Comparison of ENCODE assay signal across 25 mouse cellular contexts in the genomic region with DNA sequence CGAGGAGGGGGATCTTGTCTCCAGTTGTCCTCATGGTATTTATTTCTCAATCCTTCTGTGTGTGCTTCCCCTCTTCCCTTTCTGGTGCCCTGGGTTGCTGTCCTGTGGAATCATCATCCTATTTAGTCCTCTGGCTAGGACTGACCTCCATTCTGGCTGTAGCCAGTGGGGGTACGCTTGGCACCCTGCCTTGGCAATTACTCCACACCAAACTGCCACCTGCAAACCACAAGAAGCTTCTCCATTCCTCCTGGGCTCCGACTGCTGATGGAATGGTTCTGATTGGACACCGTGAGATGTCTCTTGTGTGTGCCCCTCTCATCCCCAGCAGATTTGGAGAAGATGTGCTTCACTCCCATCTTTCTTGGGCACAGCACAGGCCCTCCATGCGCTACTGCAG.
DNase-seq lines count a peak whose midpoint lies in the region; ATAC-seq and TF ChIP-seq lines count a peak whose summit lies in the region.
"Had no signal": no experiment of that assay in that cellular context is flagged by ENCODE, and none has a peak within 500 bp of the region (broad histone marks: within the 10 kb centered on the region; RNA-seq: fewer than 3 reads in every experiment).

No protein-coding gene starts in this region.

- H3K27me3 ChIP-seq in midbrain, postnatal 0 days (ENCODE audit: insufficient read depth, low read length): no peaks in the 10 kb centered on the region
- H3K27me3 ChIP-seq in midbrain, embryonic 11.5 days (ENCODE audit: control insufficient read depth, insufficient read depth, low read length): no peaks in the 10 kb centered on the region
- H3K27me3 ChIP-seq: embryonic facial prominence, embryonic 12.5 days; heart, embryonic 12.5 days; kidney, embryonic 15.5 days; limb, embryonic 12.5 days had no signal

- TF ChIP-seq CTCF in midbrain, postnatal 0 days (IDR thresholded peaks at IDR 0.05): no peak

- H3K9me3 ChIP-seq in midbrain, postnatal 0 days (ENCODE audit: low read length): no peaks in the 10 kb centered on the region
- H3K9me3 ChIP-seq in midbrain, embryonic 11.5 days (ENCODE audit: control insufficient read depth, low read length): no peaks in the 10 kb centered on the region
- H3K9me3 ChIP-seq: embryonic facial prominence, embryonic 12.5 days; heart, embryonic 12.5 days; kidney, embryonic 15.5 days; limb, embryonic 12.5 days; midbrain, embryonic 10.5 days had no signal

- ATAC-seq in midbrain, postnatal 0 days (ENCODE audit: low FRiP score): no peak
- ATAC-seq in midbrain, embryonic 11.5 days (ENCODE audit: low FRiP score): no peak
- no peak for ATAC-seq in CD4-positive, CD25-positive, alpha-beta regulatory T cell, adult 4 months
- ATAC-seq: activated CD4-positive, CD25-positive, alpha-beta regulatory T cell, adult 4 months; forebrain, postnatal 0 days; intestine, postnatal 0 days; liver, postnatal 0 days had no signal

- no peak overlapping the region for H3K4me2 ChIP-seq in midbrain, postnatal 0 days (ENCODE audit: low read depth, low read length, poor library complexity, severe bottlenecking)
- H3K4me2 ChIP-seq in midbrain, embryonic 11.5 days: no peak overlapping the region
- H3K4me2 ChIP-seq: embryonic facial prominence, embryonic 12.5 days; heart, embryonic 12.5 days; kidney, embryonic 15.5 days; limb, embryonic 12.5 days; liver, embryonic 11.5 days had no signal

- no peak overlapping the region for H3K9ac ChIP-seq in midbrain, postnatal 0 days (replicated peaks; ENCODE audit: low read length, poor library complexity, severe bottlenecking)
- H3K9ac ChIP-seq in midbrain, embryonic 11.5 days (ENCODE audit: low read length): no peak overlapping the region
- H3K9ac ChIP-seq: embryonic facial prominence, embryonic 12.5 days; forebrain, postnatal 0 days; heart, embryonic 12.5 days; kidney, embryonic 15.5 days; limb, embryonic 12.5 days; liver, postnatal 0 days had no signal

- 88% methylated on average over 5 of the region's 5 CpGs for whole genome bisulfite sequencing in midbrain, postnatal 0 days
- 88% methylated on average over 5 of the region's 5 CpGs for WGBS in midbrain, embryonic 11.5 days

- DNase-seq in midbrain, postnatal 0 days (ENCODE audit: low spot score): peak; percentile 8
- no peak for DNase-seq in midbrain, embryonic 11.5 days (ENCODE audit: low spot score, missing footprints)
- DNase-seq in cerebellum, adult 11 months: peak; percentile 71
- peak; percentile 63 for DNase-seq in cerebellum, adult 8-10 months
- peak; percentile 48 to 70 for DNase-seq in cerebellum, postnatal 36 days
- DNase-seq in ovary, adult 18-20 months (ENCODE audit: low spot score): no peak
- DNase-seq: adrenal gland, postnatal 10 days; B cell, adult 2 months; forebrain, postnatal 0 days; gastrocnemius, postnatal 25 days; heart, adult 18-20 months; heart, postnatal 10 days; kidney, postnatal 36 days; liver, postnatal 0 days; lung, postnatal 10 days; thymus, postnatal 14 days had no signal

- H3K36me3 ChIP-seq in midbrain, postnatal 0 days (ENCODE audit: insufficient read depth, low read length): no peaks in the 10 kb centered on the region
- H3K36me3 ChIP-seq in midbrain, embryonic 11.5 days (ENCODE audit: control insufficient read depth, insufficient read depth, low read length): no peaks in the 10 kb centered on the region
- H3K36me3 ChIP-seq: embryonic facial prominence, embryonic 12.5 days; heart, embryonic 12.5 days; kidney, embryonic 15.5 days; limb, embryonic 12.5 days; midbrain, embryonic 10.5 days had no signal

- no peaks in the 10 kb centered on the region for H3K4me1 ChIP-seq in midbrain, postnatal 0 days (ENCODE audit: insufficient read depth, low read length)
- no peaks in the 10 kb centered on the region for H3K4me1 ChIP-seq in midbrain, embryonic 11.5 days (ENCODE audit: control insufficient read depth, insufficient read depth, low read length)
- H3K4me1 ChIP-seq: embryonic facial prominence, embryonic 12.5 days; heart, embryonic 12.5 days; midbrain, embryonic 10.5 days had no signal

- no peak overlapping the region for H3K27ac ChIP-seq in midbrain, postnatal 0 days (ENCODE audit: low read depth, low read length)
- H3K27ac ChIP-seq in midbrain, embryonic 11.5 days (ENCODE audit: low read depth, low read length): no peak overlapping the region
- H3K27ac ChIP-seq: embryonic facial prominence, embryonic 12.5 days; kidney, embryonic 15.5 days; limb, embryonic 12.5 days; midbrain, embryonic 10.5 days had no signal

- no peak overlapping the region for H3K4me3 ChIP-seq in midbrain, postnatal 0 days (ENCODE audit: low read depth, low read length)
- H3K4me3 ChIP-seq in midbrain, embryonic 11.5 days (ENCODE audit: low read depth, low read length): no peak overlapping the region
- H3K4me3 ChIP-seq: embryonic facial prominence, embryonic 12.5 days; heart, embryonic 12.5 days; kidney, embryonic 15.5 days; limb, embryonic 12.5 days; midbrain, embryonic 10.5 days had no signal

Comparison
In these comparisons a context has a peak if more than half of its experiments do, and no peak if none do; other contexts are left out.
1. DNase-seq: peak in midbrain, postnatal 0 days (single experiment), cerebellum, adult 11 months (single experiment), cerebellum, adult 8-10 months (single experiment) and cerebellum, postnatal 36 days (2 of 2); none in midbrain, embryonic 11.5 days (single experiment) and ovary, adult 18-20 months (single experiment).